In genomic region chr10:41247800-41248473, GRCm38 (mm10) we compare ENCODE assay signal across 23 mouse cellular contexts. TPM values are rescaled to one million over a fixed set of nuclear protein-coding genes. Genes with fewer than 3 reads are reported as not detected.
A peak's percentile ranks its signal among the peaks of the same experiment; 100 is the strongest.
DNase-seq lines count a peak whose midpoint lies in the region; ATAC-seq and TF ChIP-seq lines count a peak whose summit lies in the region.
"Had no signal": no experiment of that assay in that cellular context is flagged by ENCODE, and none has a peak within 500 bp of the region (broad histone marks: within the 10 kb centered on the region; RNA-seq: fewer than 3 reads in every experiment).

No protein-coding gene starts in this region.

- no peaks in the 10 kb centered on the region for H3K27me3 ChIP-seq in G1E (ENCODE audit: insufficient read depth, low read length)
- H3K27me3 ChIP-seq in liver, embryonic 16.5 days (ENCODE audit: control insufficient read depth, insufficient read depth, low read depth, low read length): no peaks in the 10 kb centered on the region
- H3K27me3 ChIP-seq: embryonic facial prominence, embryonic 15.5 days; heart, embryonic 13.5 days; hindbrain, embryonic 15.5 days; kidney, embryonic 15.5 days; limb, embryonic 15.5 days; stomach, embryonic 15.5 days had no signal

- H3K4me1 ChIP-seq in G1E (ENCODE audit: insufficient read depth, low read depth, low read length): peaks cover 39% of the 10 kb centered on the region
- peaks cover 28% of the 10 kb centered on the region for H3K4me1 ChIP-seq in liver, embryonic 16.5 days (ENCODE audit: control insufficient read depth, low read depth, low read length)
- H3K4me1 ChIP-seq: embryonic facial prominence, embryonic 15.5 days; hindbrain, embryonic 15.5 days; kidney, embryonic 15.5 days; limb, embryonic 15.5 days; stomach, embryonic 15.5 days had no signal

- H3K9me3 ChIP-seq in G1E (replicated peaks): no peaks in the 10 kb centered on the region
- no peaks in the 10 kb centered on the region for H3K9me3 ChIP-seq in liver, embryonic 16.5 days (replicated peaks; ENCODE audit: control insufficient read depth, low read length)
- H3K9me3 ChIP-seq: embryonic facial prominence, embryonic 15.5 days; heart, embryonic 13.5 days; hindbrain, embryonic 15.5 days; kidney, embryonic 15.5 days; limb, embryonic 15.5 days; stomach, embryonic 15.5 days had no signal

- H3K36me3 ChIP-seq in G1E (replicated peaks): peaks cover 86% of the 10 kb centered on the region
- H3K36me3 ChIP-seq in liver, embryonic 16.5 days (ENCODE audit: control insufficient read depth, insufficient read depth): no peaks in the 10 kb centered on the region
- H3K36me3 ChIP-seq: kidney, embryonic 15.5 days; limb, embryonic 15.5 days; stomach, embryonic 15.5 days had no signal

- peak overlapping the region; percentile 67 for H3K27ac ChIP-seq in liver, embryonic 16.5 days (ENCODE audit: low read length)
- H3K27ac ChIP-seq: embryonic facial prominence, embryonic 15.5 days; gastrocnemius, adult 2 months; heart, embryonic 13.5 days; hindbrain, embryonic 15.5 days; kidney, embryonic 15.5 days; limb, embryonic 15.5 days; stomach, embryonic 15.5 days had no signal

- ATAC-seq in G1E (ENCODE audit: extremely low read depth, insufficient number of reproducible peaks, low FRiP score, poor library complexity, severe bottlenecking): peak; percentile 15; the same call in 1 of the 2 replicates
- peak; percentile 81 for ATAC-seq in liver, embryonic 16.5 days (ENCODE audit: low read depth)
- ATAC-seq: intestine, embryonic 16.5 days had no signal

- no peak overlapping the region for H3K4me3 ChIP-seq in G1E (ENCODE audit: low read depth, low read length)
- H3K4me3 ChIP-seq in liver, embryonic 16.5 days (ENCODE audit: low read depth, low read length): no peak overlapping the region
- H3K4me3 ChIP-seq: embryonic facial prominence, embryonic 15.5 days; gastrocnemius, adult 2 months; heart, embryonic 13.5 days; hindbrain, embryonic 15.5 days; kidney, embryonic 15.5 days; limb, embryonic 15.5 days; stomach, embryonic 15.5 days had no signal

- WGBS in liver, embryonic 16.5 days (ENCODE audit: insufficient replicate concordance): 43% methylated on average over 5 of the region's 5 CpGs

- TF ChIP-seq CTCF in G1E (IDR thresholded peaks at IDR 0.05; ENCODE audit: low read depth, low read length): no peak

- DNase-seq in G1E (ENCODE audit: low spot score) (peak; percentile 25), liver (peak; percentile 36)
- DNase-seq in adrenal gland, postnatal 14 days: peak; percentile 22
- DNase-seq in layer of hippocampus, postnatal 10 days (ENCODE audit: low spot score in 2 of 2): no peak
- no peak for DNase-seq in layer of hippocampus, adult 9-10 months (ENCODE audit: low spot score)
- no peak for DNase-seq in kidney, postnatal 36 days
- DNase-seq: B cell, adult 2 months; cerebellum, postnatal 10 days; gastrocnemius, adult 2 months; right cerebral cortex, postnatal 25 days; thymus, adult 18-20 months had no signal

- H3K9ac ChIP-seq in liver, embryonic 16.5 days (ENCODE audit: low read depth, low read length): peak overlapping the region; percentile 15; the same call in 1 of the 2 replicates
- H3K9ac ChIP-seq: embryonic facial prominence, embryonic 15.5 days; heart, embryonic 13.5 days; hindbrain, embryonic 15.5 days; kidney, embryonic 15.5 days; limb, embryonic 15.5 days; stomach, embryonic 15.5 days had no signal

- H3K4me2 ChIP-seq in liver, embryonic 16.5 days (ENCODE audit: low read depth, low read length): peak overlapping the region; percentile 8; the same call in 1 of the 2 replicates
- H3K4me2 ChIP-seq: embryonic facial prominence, embryonic 15.5 days; heart, embryonic 13.5 days; hindbrain, embryonic 15.5 days; kidney, embryonic 15.5 days; limb, embryonic 15.5 days; stomach, embryonic 15.5 days had no signal

RNA-seq across cellular contexts. Expression of gene Fig4, which starts 55.1 kb away (rescaled TPM):
- total RNA-seq in G1E (2014; fragmentation: Nextera tagmentation): 27.0 and 32.6 TPM in 2 replicates
- 31.3 and 35.6 TPM in 2 replicates for total RNA-seq in G1E (2017)
- polyA plus RNA-seq in G1E (2012): 3.5 and 3.9 TPM in 2 replicates
- total RNA-seq in adrenal gland, postnatal 14 days (2021): 14.3 and 14.6 TPM in 2 replicates
- polyA plus RNA-seq in liver, embryonic 16.5 days (2015; fragmentation: Nextera tagmentation; extraction: Ambion mirVana): 7.0 and 7.5 TPM in 2 replicates
- total RNA-seq in layer of hippocampus, postnatal 10 days (2021): 10 to 100 TPM; 36.4 to 36.5 TPM

RNA-seq across cellular contexts. Expression of gene Ak9, which starts 55.8 kb away (rescaled TPM):
- total RNA-seq in G1E (2014; fragmentation: Nextera tagmentation): not detected in 2 replicates
- not detected in 2 replicates for total RNA-seq in G1E (2017)
- not detected in 2 replicates for polyA plus RNA-seq in G1E (2012)
- total RNA-seq in adrenal gland, postnatal 14 days (2021): 0.04 TPM in 1 of 2 replicates, not detected in the other
- not detected in 2 replicates for polyA plus RNA-seq in liver, embryonic 16.5 days (2015; fragmentation: Nextera tagmentation; extraction: Ambion mirVana)
- total RNA-seq in layer of hippocampus, postnatal 10 days (2021): under 1 TPM; 0.62 to 0.69 TPM
- total RNA-seq: gastrocnemius, adult 2 months; granulocyte monocyte progenitor cell, adult 5-6 weeks; heart, postnatal 25 days; neutrophil, adult 5-6 weeks had no signal
- polyA plus RNA-seq: limb, embryonic 15.5 days; spleen, adult 2 months had no signal

Comparison
In these comparisons a context has a peak if more than half of its experiments do, and no peak if none do; other contexts are left out.
1. DNase-seq: peak in G1E (single experiment), adrenal gland, postnatal 14 days (single experiment) and liver (single experiment); none in layer of hippocampus, postnatal 10 days (0 of 2), layer of hippocampus, adult 9-10 months (single experiment) and kidney, postnatal 36 days (0 of 2).